Mouse (Mus musculus) cerebellum, adult (tissue): ENCODE measurements around the gene Mau2.

Experiments used
- ATAC-seq: cut with Nextera tagmentation; 2 replicates; pipeline ENCODE4 v1.9.2; 2017; ENCODE audit warnings: mild to moderate bottlenecking, moderate library complexity, mixed read lengths; ENCODE audit not compliant: insufficient number of reproducible peaks, low FRiP score, low TSS enrichment

Mau2 gene

DNA sequence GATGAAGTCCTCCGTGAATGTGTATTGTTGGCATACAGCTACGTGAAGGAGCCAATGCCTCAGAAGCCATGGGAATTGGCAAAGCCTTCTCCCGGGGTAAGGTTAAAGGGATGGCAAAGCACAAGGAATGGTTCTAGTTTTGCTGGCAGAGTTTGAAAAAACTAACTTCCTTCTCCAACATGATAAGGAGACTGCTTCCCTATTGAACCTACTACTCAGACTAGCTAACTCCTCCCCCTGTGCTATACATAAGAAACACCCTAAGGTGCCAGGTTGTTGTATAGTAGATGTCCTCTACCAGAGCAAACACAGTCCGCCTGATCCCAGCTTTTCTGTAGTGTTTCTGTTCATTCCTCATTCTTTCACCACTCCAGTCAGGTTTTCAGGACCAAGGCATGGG, 64.1 kb downstream of the Mau2 start:
- no peak for ATAC-seq

DNA sequence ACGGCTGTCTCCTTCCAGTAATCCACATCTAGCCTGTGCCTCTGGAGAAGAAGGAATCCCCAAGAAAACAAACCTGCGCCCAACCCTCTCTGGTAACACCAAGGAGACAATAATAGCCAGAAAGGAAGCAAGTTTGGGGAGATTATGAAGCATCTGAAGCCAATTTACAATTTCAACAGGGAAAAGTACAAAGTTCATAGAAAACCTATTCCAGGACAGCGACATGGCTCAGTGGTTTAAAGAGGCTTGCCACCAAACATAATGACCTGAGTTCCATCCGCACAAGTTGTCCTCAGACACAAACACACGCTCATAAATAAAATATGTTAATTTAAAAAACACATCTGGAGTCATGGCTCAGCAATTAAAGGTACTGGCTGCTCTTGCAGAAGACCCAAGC, 67.7 kb downstream of the Mau2 start:
- no peak for ATAC-seq

DNA sequence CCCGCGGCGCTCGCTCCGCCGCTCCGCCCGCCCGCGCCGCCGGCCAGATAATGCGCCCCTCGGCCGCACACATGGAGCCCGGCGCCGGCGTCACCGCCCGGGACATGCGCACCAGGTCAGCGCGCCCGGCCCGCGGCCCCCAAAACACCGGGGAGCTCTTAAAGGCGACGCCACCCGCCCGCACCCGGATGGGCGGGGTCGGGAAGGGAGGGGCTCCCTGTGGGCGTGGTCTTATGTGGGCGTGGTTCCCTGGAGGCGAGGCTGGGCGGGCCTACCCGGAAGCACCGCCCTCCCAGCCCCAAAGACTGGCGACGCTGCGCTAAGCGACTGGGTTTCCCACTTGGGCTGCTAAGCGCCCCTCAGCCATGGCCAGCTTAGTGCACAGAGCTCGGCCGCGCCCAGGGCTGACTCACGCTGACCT, 68.3 kb downstream of the Mau2 start:
- ATAC-seq = peak; percentile 91

DNA sequence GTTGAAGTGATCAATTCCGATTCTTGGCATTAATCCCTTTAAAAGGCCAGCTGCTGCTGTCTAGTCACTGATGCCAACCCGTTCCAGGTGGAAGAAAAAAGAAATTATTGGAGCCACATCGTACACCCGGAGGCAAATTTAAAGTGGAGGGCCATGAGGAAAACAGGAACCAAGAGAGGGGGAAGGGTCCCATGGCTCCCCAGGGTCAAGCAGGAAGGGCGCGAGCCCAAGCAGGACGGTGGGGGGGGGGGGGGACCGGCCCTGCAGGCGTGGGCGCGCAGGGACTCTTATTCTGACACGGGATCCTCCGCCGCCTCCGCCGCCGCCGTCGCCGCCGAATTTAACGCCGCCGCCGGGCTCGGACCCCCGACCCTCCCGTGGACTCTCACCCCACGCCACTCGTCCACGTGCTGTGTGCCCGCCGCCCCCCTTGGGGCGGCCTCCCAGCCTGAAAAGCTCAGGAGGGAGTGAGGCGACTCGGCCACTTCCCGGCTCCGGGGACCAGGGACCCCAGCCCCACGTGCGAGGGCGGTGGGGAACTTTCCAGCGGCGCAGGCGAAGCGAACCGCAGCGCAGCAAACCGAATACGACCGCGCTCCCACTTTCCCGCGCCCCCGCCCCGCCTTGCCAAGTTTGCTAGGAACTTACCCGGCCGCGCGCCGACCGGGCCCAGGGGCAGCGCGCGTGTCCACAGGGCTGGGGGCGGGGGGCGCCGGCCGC, 68.9 kb downstream of the Mau2 start:
- peak; percentile 16; the same call in 1 of the 2 replicates for ATAC-seq

DNA sequence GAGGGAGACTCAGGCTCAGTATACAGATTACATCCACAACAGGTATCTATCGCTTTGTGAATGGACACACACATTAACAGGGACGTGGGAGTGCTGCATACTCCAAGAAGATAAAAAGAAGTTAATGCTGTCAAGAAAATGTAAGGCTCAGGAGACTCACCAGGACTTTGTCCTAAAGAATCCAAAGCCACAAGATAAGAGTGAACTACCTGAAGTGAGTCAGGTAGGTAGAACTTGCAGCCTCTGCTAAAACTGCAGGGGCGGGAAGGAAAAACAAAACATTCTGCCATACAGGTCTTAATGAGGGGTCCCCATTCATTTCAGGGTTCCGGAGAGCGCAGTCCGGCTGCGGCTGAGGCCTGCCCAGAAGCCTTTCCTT, 69.5 kb downstream of the Mau2 start:
- no peak for ATAC-seq

DNA sequence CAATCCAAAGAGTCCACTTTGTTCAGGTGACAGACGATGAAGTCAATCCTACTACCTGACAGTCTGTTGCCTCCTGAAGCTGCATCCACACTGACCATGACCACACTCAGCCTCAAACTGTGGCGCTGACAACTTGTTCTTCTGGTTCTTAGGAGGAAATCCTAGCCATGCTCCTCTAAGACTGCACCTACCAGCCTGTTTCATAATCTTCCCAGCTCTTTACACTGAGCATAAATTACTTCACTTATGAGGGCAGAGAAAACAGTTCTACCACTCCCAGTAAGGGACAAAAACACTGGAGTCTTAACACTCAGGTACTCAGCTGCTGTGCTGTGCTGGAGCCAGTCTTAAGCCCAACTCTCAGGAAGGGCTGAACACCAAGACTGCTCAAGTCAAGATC, 71.7 kb downstream of the Mau2 start:
- ATAC-seq = no peak

DNA sequence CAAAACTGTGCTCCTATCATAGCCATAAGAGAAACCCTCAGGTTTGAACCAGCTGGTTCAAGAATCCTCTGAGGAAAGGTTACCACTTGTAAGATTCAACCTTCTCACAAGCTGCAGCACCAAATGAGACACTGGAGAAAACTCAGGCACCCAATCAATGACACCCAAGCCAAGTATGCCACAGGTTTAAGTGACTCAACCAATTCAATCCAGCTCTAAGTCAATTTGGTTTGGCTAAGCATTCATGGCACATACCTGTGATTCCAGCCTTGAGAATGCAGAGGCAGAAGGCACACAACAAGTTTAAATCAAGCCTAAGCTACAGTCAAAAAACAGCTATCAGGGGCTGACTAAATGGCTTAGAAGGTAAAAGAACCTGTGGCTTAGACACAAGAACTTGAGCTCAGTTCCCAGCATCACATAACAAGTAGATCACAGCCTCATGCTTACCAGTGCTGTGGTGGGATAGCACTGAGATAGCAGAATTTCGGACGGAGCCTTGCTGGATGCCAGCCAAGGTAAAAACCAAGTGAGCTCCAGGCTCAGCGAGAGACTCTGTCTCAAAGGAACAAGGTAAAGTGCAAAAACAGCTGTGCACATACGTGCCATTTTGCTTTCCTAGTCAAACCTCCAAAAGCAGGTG, 75.1 kb downstream of the Mau2 start:
- no peak for ATAC-seq
